Mouse (Mus musculus): Measurements from ENCODE around the gene Rapgef6. TPM values are rescaled to one million over a fixed set of nuclear protein-coding genes. Genes with fewer than 3 reads are reported as not detected.
A peak's percentile ranks its signal among the peaks of the same experiment; 100 is the strongest.

Rapgef6 gene
- polyA plus RNA-seq, 1 experiment from 2014 or later, result 26.4 TPM

- Histone ChIP-seq H3K9me3 (replicated peaks) (no peaks in the 10 kb centered on the region), H3K27me3 (replicated peaks) (no peaks in the 10 kb centered on the region), H3K4me2 (no peak overlapping the region), H3K4me3 (no peak overlapping the region), H3K4me1 (replicated peaks) (peaks cover 44% of the 10 kb centered on the region), H3K9ac (no peak overlapping the region), H3K27ac (ENCODE audit: poor library complexity, severe bottlenecking) (no peak overlapping the region), H3K36me3 (no peaks in the 10 kb centered on the region)
- no peak for ATAC-seq (ENCODE audit: insufficient number of reproducible peaks, low FRiP score)
- 86% methylated on average over 2 of the region's 2 CpGs for WGBS
These were observed 5.4 kb downstream of the Rapgef6 start for GRCm38 (mm10) chr11:54528002-54528401.

GRCm38 (mm10) chr11:54530391-54530790, 7.7 kb downstream of the Rapgef6 start:
- peak; percentile 55; the same call in 1 of the 2 replicates for ATAC-seq (ENCODE audit: insufficient number of reproducible peaks, low FRiP score)
- 16% methylated on average over 1 of the region's 1 CpGs for WGBS
- H3K4me2 ChIP-seq, result no peak overlapping the region

GRCm38 (mm10) chr11:54530916-54531315, 8.3 kb downstream of the Rapgef6 start:
- Histone ChIP-seq H3K36me3 (no peaks in the 10 kb centered on the region), H3K9ac (no peak overlapping the region), H3K9me3 (replicated peaks) (no peaks in the 10 kb centered on the region), H3K4me3 (no peak overlapping the region), H3K27me3 (replicated peaks) (no peaks in the 10 kb centered on the region), H3K4me2 (no peak overlapping the region), H3K27ac (ENCODE audit: poor library complexity, severe bottlenecking) (peak overlapping the region; percentile 85), H3K4me1 (replicated peaks) (peaks cover 39% of the 10 kb centered on the region)
- 81% methylated on average over 1 of the region's 1 CpGs for WGBS
- ATAC-seq (ENCODE audit: insufficient number of reproducible peaks, low FRiP score), result no peak

More at GRCm38 (mm10) chr11:54530391-54530790, 7.7 kb downstream of the Rapgef6 start:
- Histone ChIP-seq H3K4me3 (no peak overlapping the region), H3K27me3 (replicated peaks) (no peaks in the 10 kb centered on the region), H3K9ac (no peak overlapping the region), H3K4me1 (replicated peaks) (peaks cover 38% of the 10 kb centered on the region), H3K27ac (ENCODE audit: poor library complexity, severe bottlenecking) (peak overlapping the region; percentile 85), H3K9me3 (replicated peaks) (no peaks in the 10 kb centered on the region), H3K36me3 (no peaks in the 10 kb centered on the region)

- no peak overlapping the region for H3K9ac ChIP-seq
- no peak overlapping the region for H3K4me3 ChIP-seq
- no peak overlapping the region for H3K4me2 ChIP-seq
- H3K4me1 ChIP-seq (replicated peaks), result peaks cover 35% of the 10 kb centered on the region
- no peak overlapping the region for H3K27ac ChIP-seq (ENCODE audit: poor library complexity, severe bottlenecking)
- WGBS, result 74% methylated on average over 2 of the region's 2 CpGs
- no peaks in the 10 kb centered on the region for H3K27me3 ChIP-seq (replicated peaks)
- ATAC-seq (ENCODE audit: insufficient number of reproducible peaks, low FRiP score), result no peak
- H3K36me3 ChIP-seq, result no peaks in the 10 kb centered on the region
- no peaks in the 10 kb centered on the region for H3K9me3 ChIP-seq (replicated peaks)
These were observed 11.2 kb downstream of the Rapgef6 start for GRCm38 (mm10) chr11:54533834-54534233.

GRCm38 (mm10) chr11:54534871-54535270, 12.2 kb downstream of the Rapgef6 start:
- Histone ChIP-seq H3K4me3 (no peak overlapping the region), H3K27me3 (replicated peaks) (no peaks in the 10 kb centered on the region), H3K9ac (no peak overlapping the region), H3K27ac (ENCODE audit: poor library complexity, severe bottlenecking) (no peak overlapping the region), H3K36me3 (no peaks in the 10 kb centered on the region), H3K9me3 (replicated peaks) (no peaks in the 10 kb centered on the region), H3K4me2 (no peak overlapping the region), H3K4me1 (replicated peaks) (peaks cover 28% of the 10 kb centered on the region)
- 53% methylated on average over 6 of the region's 6 CpGs for WGBS
- ATAC-seq (ENCODE audit: insufficient number of reproducible peaks, low FRiP score), result no peak

- H3K4me3 ChIP-seq, result no peak overlapping the region
- 70% methylated on average over 2 of the region's 2 CpGs for WGBS
- no peak for ATAC-seq (ENCODE audit: insufficient number of reproducible peaks, low FRiP score)
- no peaks in the 10 kb centered on the region for H3K9me3 ChIP-seq (replicated peaks)
- H3K27me3 ChIP-seq (replicated peaks), result no peaks in the 10 kb centered on the region
- H3K4me2 ChIP-seq, result no peak overlapping the region
- no peaks in the 10 kb centered on the region for H3K36me3 ChIP-seq
- peaks cover 14% of the 10 kb centered on the region for H3K4me1 ChIP-seq (replicated peaks)
- no peak overlapping the region for H3K9ac ChIP-seq
- no peak overlapping the region for H3K27ac ChIP-seq (ENCODE audit: poor library complexity, severe bottlenecking)
These were observed 16.4 kb downstream of the Rapgef6 start for GRCm38 (mm10) chr11:54539031-54539430.

GRCm38 (mm10) chr11:54539486-54539885, 16.8 kb downstream of the Rapgef6 start:
- WGBS, result 88% methylated on average over 2 of the region's 2 CpGs
- no peaks in the 10 kb centered on the region for H3K27me3 ChIP-seq (replicated peaks)
- H3K27ac ChIP-seq (ENCODE audit: poor library complexity, severe bottlenecking), result no peak overlapping the region
- ATAC-seq (ENCODE audit: insufficient number of reproducible peaks, low FRiP score), result no peak
- H3K9me3 ChIP-seq (replicated peaks), result no peaks in the 10 kb centered on the region
- peaks cover 14% of the 10 kb centered on the region for H3K4me1 ChIP-seq (replicated peaks)
- H3K4me3 ChIP-seq, result no peak overlapping the region
- H3K36me3 ChIP-seq, result no peaks in the 10 kb centered on the region
- no peak overlapping the region for H3K9ac ChIP-seq
- no peak overlapping the region for H3K4me2 ChIP-seq

- H3K9ac ChIP-seq, result no peak overlapping the region
- no peaks in the 10 kb centered on the region for H3K9me3 ChIP-seq (replicated peaks)
- H3K36me3 ChIP-seq, result no peaks in the 10 kb centered on the region
- no peak overlapping the region for H3K27ac ChIP-seq (ENCODE audit: poor library complexity, severe bottlenecking)
- H3K27me3 ChIP-seq (replicated peaks), result no peaks in the 10 kb centered on the region
- peaks cover 13% of the 10 kb centered on the region for H3K4me1 ChIP-seq (replicated peaks)
- no peak for ATAC-seq (ENCODE audit: insufficient number of reproducible peaks, low FRiP score)
- no peak overlapping the region for H3K4me3 ChIP-seq
- no peak overlapping the region for H3K4me2 ChIP-seq
These were observed 17.7 kb downstream of the Rapgef6 start for GRCm38 (mm10) chr11:54540328-54540727.

GRCm38 (mm10) chr11:54542414-54542813, 19.8 kb downstream of the Rapgef6 start:
- no peak overlapping the region for H3K4me2 ChIP-seq
- H3K27me3 ChIP-seq (replicated peaks), result no peaks in the 10 kb centered on the region
- no peak for ATAC-seq (ENCODE audit: insufficient number of reproducible peaks, low FRiP score)

GRCm38 (mm10) chr11:54554970-54555369, 32.3 kb downstream of the Rapgef6 start:
- WGBS, result 89% methylated on average over 2 of the region's 2 CpGs
- Histone ChIP-seq H3K4me1 (replicated peaks) (no peaks in the 10 kb centered on the region), H3K9me3 (replicated peaks) (no peaks in the 10 kb centered on the region), H3K27ac (ENCODE audit: poor library complexity, severe bottlenecking) (no peak overlapping the region), H3K27me3 (replicated peaks) (no peaks in the 10 kb centered on the region), H3K36me3 (no peaks in the 10 kb centered on the region; the same call in 1 of the 2 replicates), H3K4me3 (no peak overlapping the region), H3K9ac (no peak overlapping the region), H3K4me2 (no peak overlapping the region)
- no peak for ATAC-seq (ENCODE audit: insufficient number of reproducible peaks, low FRiP score)

More at GRCm38 (mm10) chr11:54542414-54542813, 19.8 kb downstream of the Rapgef6 start:
- H3K4me3 ChIP-seq, result no peak overlapping the region
- H3K9ac ChIP-seq, result no peak overlapping the region
- peaks cover 12% of the 10 kb centered on the region for H3K4me1 ChIP-seq (replicated peaks)
- H3K36me3 ChIP-seq, result no peaks in the 10 kb centered on the region
- no peaks in the 10 kb centered on the region for H3K9me3 ChIP-seq (replicated peaks)
- H3K27ac ChIP-seq (ENCODE audit: poor library complexity, severe bottlenecking), result no peak overlapping the region

GRCm38 (mm10) chr11:54562761-54563160, 40.1 kb downstream of the Rapgef6 start:
- H3K9me3 ChIP-seq (replicated peaks), result no peaks in the 10 kb centered on the region
- H3K27ac ChIP-seq (ENCODE audit: poor library complexity, severe bottlenecking), result no peak overlapping the region
- ATAC-seq (ENCODE audit: insufficient number of reproducible peaks, low FRiP score), result no peak
- H3K36me3 ChIP-seq, result peaks cover 2% of the 10 kb centered on the region; the same call in 1 of the 2 replicates
- no peak overlapping the region for H3K4me3 ChIP-seq
- WGBS, result 81% methylated on average over 5 of the region's 5 CpGs
- H3K4me1 ChIP-seq (replicated peaks), result no peaks in the 10 kb centered on the region
- H3K9ac ChIP-seq, result no peak overlapping the region
- no peak overlapping the region for H3K4me2 ChIP-seq
- no peaks in the 10 kb centered on the region for H3K27me3 ChIP-seq (replicated peaks)

- Histone ChIP-seq H3K4me3 (no peak overlapping the region), H3K27me3 (replicated peaks) (no peaks in the 10 kb centered on the region), H3K9me3 (replicated peaks) (no peaks in the 10 kb centered on the region), H3K4me1 (replicated peaks) (no peaks in the 10 kb centered on the region), H3K9ac (no peak overlapping the region), H3K27ac (ENCODE audit: poor library complexity, severe bottlenecking) (no peak overlapping the region), H3K36me3 (peaks cover 2% of the 10 kb centered on the region; the same call in 1 of the 2 replicates), H3K4me2 (no peak overlapping the region)
- no peak for ATAC-seq (ENCODE audit: insufficient number of reproducible peaks, low FRiP score)
- WGBS, result 64% methylated on average over 1 of the region's 1 CpGs
These were observed 45.3 kb downstream of the Rapgef6 start for GRCm38 (mm10) chr11:54567959-54568358.

Measured in heart, embryonic 12.5 days (tissue).